Mouse (Mus musculus): Measurements from ENCODE around the gene Nr3c2.

Gene Nr3c2

GRCm38 (mm10) chr8:76971761-76972404 is 72.6 kb downstream of the Nr3c2 start:
- DNase-seq (ENCODE audit: low spot score): no peak

- DNase-seq (ENCODE audit: low spot score): no peak
Observed at GRCm38 (mm10) chr8:76972947-76973552, 73.8 kb downstream of the Nr3c2 start.

GRCm38 (mm10) chr8:76977907-76978306 is 78.7 kb downstream of the Nr3c2 start:
- DNase-seq (ENCODE audit: low spot score): no peak

- DNase-seq (ENCODE audit: low spot score): no peak
Observed at GRCm38 (mm10) chr8:76984082-76984481, 84.8 kb downstream of the Nr3c2 start.

GRCm38 (mm10) chr8:76984851-76985250 is 85.6 kb downstream of the Nr3c2 start:
- no peak for DNase-seq (ENCODE audit: low spot score)

DNA sequence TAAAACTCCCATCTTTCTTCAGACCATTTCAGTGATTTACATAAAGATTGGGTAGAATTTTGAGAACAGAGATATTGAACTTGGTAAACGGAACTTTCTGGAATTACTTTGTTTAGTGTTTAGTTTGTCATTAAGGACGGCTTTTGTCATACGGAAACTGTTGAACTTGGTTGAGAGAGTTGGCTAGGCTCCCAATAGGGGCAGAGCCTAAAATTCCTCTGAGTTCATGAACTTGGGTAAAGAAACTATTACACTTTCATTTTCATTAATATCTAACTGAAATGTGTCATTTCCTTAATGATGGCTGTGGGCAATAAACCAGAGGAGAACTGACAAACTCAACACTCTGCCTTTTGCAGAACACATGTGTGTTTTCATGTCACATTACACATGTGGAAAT is 88.6 kb downstream of the Nr3c2 start:
- DNase-seq (ENCODE audit: low spot score): no peak

- no peak for DNase-seq (ENCODE audit: low spot score)
Observed at GRCm38 (mm10) chr8:76998276-76998675, 99.0 kb downstream of the Nr3c2 start.

DNA sequence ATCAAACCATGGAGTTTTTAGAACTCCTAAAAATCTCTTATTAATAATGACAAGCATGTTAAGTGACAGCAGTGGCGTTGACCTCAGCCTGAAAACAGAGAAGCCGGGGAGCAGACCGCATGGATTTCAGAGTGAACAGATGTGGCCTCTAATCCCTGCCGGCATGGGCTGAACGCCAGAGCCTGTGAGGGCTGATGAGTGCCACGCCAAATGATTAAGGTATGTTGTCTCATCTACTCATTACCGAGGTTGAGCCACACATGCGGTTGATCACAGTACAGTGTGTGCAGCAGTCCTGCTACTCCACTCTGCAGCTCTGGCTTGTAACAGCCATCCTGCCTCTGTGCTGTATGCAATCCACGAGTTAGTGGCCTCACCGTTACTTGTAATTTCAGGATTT is 110.2 kb downstream of the Nr3c2 start:
- peak; percentile 6 for DNase-seq (ENCODE audit: low spot score)

DNA sequence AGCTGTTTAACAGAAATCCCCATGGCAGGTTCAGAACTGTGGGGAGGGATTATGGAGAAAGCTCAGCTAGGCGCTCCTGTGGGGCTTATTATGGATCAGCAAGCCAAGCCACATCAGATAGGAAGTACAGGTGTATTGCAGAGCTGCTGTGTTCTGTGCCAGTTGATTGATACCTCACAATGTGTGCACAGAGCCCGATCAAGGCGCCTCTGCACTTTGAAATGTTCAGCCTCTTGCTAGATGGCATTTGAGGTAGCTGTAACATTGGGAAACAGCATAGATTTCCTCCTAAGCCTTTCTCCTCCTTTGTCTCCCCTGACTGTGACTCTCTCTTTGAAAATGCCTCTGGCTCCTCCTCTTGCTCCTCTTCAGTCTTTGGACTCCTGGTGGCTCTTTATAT is 112.7 kb downstream of the Nr3c2 start:
- no peak for DNase-seq (ENCODE audit: low spot score)

GRCm38 (mm10) chr8:77012641-77013040 is 113.4 kb downstream of the Nr3c2 start:
- DNase-seq (ENCODE audit: low spot score): no peak

DNA sequence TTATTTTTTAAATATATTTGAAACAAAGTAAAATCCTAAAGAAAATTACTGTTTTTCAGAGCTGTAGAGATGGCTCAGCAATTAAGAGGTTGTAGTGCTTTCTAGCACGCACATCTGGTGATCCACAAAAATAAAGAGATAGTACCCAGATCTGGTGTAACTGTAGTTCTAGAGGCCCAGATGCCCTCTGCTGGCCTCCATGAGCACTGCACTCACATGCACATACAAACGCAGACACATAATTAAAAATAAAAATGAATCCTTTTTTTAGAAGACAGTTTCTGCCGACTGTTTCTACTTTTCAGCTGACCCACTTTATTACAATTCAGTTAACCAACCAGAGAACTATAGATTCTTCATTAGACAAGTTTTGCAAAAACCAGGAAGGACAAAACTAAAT is 117.5 kb downstream of the Nr3c2 start:
- no peak for DNase-seq (ENCODE audit: low spot score)

DNA sequence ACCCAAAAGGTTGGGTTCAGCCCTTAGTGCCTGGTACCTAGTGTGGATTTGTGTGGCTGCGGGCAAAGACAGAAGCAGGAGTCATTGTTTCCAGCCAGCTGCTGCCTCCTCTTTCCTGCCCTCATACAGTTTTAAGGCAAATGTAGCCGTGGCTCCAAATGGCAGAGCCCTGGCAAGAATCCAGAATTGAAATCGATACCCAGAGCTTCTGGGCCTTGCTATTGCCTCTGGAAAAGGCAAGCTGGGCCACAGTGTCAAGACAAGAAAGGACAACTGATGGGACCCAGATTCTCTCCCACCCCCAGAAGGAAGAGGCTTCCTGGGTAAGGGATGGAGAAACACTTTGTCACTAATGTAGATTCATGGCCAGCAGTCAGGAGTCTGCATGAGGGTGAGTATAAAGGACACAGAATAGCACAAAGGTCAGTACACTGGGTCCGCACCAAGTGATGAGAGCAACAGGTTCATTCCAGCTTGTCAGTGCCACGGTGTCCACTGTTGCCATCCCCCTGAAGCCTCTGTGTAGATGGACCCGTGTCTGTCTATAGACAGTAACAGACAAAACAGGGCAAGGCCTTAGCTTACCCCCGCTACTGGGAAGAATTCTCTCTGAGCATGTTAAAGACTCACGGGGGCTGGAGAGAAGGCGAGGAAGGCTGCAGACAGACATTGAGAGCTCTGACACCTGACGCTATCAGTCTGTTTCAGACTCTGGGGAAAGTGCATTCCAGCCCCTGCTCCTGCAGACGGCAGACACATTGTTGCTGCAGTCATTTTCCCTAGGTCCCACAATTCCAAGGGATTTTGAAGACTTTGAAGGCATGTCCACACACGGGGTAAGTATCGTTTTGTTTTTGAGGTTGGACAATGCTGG is 124.8 kb downstream of the Nr3c2 start:
- no peak for DNase-seq (ENCODE audit: low spot score)

GRCm38 (mm10) chr8:77031213-77031612 is 132.0 kb downstream of the Nr3c2 start:
- DNase-seq (ENCODE audit: low spot score): no peak

GRCm38 (mm10) chr8:77033706-77034464 is 134.6 kb downstream of the Nr3c2 start:
- no peak for DNase-seq (ENCODE audit: low spot score)

DNA sequence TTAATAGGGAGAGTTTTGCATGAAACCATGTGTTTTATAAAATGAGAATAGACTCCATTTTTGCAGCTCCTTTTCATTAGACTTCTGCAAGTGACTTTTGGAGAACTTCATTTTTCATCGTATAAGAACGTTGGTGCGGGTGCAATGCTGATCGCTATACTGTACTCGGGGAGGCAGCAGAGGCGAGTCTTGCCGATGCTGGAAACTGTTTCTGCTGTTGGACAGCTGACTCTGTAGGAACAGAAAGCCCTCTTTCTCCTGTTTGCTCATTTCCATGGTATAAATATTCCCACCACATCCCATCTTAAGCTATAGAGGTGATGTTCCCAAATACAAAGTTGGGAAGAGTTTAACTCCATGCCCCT is 135.2 kb downstream of the Nr3c2 start:
- DNase-seq (ENCODE audit: low spot score): no peak

- DNase-seq (ENCODE audit: low spot score): no peak
Observed at GRCm38 (mm10) chr8:77041214-77041613, 142.0 kb downstream of the Nr3c2 start.

DNA sequence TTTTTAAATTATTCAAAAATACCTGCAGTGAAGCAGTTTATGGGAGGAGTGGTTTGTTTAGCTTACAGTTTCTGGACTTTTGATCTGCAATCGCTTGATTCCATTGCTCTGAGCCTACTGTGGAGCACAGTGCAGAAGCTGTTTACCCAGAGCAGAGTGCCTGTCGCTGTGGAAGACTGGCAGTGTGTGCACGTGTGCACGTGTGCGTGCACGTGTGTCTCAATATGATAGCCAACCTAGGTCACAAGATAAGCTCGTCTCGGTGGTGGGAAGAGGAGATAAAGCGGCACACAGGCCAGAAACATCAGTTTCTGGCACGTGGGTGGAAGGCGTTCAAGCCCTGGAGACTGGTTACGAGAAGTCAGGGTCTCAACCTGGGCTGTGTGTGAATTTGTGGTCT is 145.6 kb downstream of the Nr3c2 start:
- no peak for DNase-seq (ENCODE audit: low spot score)

DNA sequence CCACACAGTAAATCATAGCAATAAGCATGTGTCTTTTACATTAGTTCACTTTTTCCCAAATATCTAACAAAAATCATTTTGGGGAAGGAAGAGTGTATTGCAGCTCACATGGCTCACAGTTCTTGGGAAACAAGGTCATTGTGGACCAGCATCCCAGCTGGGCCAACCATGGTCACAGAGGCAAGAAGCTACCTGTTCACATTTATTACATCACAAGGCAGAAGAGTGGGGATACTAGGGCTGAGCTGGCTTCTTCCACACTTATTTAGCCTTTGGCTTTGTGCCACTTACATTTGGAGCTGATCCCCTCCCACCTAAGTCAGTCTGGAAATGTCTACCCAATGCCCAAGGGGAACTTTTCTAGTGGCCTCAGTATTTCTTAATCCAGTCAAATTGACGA is 146.5 kb downstream of the Nr3c2 start:
- DNase-seq (ENCODE audit: low spot score): no peak

GRCm38 (mm10) chr8:77046217-77046616 is 147.0 kb downstream of the Nr3c2 start:
- DNase-seq (ENCODE audit: low spot score): no peak

GRCm38 (mm10) chr8:77046731-77047130 is 147.5 kb downstream of the Nr3c2 start:
- no peak for DNase-seq (ENCODE audit: low spot score)

- no peak for DNase-seq (ENCODE audit: low spot score)
Observed at GRCm38 (mm10) chr8:77051399-77052275, 152.4 kb downstream of the Nr3c2 start.
